In genomic region chr5:34932458-34932806, GRCm38 (mm10) we compare ENCODE assay signal across 10 mouse cellular contexts. TPM values are rescaled to one million over a fixed set of nuclear protein-coding genes. Genes with fewer than 3 reads are reported as not detected.
A peak's percentile ranks its signal among the peaks of the same experiment; 100 is the strongest.
DNase-seq lines count a peak whose midpoint lies in the region; ATAC-seq and TF ChIP-seq lines count a peak whose summit lies in the region.
"Had no signal": no experiment of that assay in that cellular context is flagged by ENCODE, and none has a peak within 500 bp of the region (broad histone marks: within the 10 kb centered on the region; RNA-seq: fewer than 3 reads in every experiment).

No protein-coding gene starts in this region.

- no peak for TF ChIP-seq CTCF in kidney, adult 2 months (conservative IDR thresholded peaks at IDR 0.05; ENCODE audit: insufficient read depth, insufficient read length, low read depth, low read length)

- peak overlapping the region; percentile 62; the same call in 1 of the 2 replicates for H3K27ac ChIP-seq in kidney, adult 2 months (ENCODE audit: insufficient read depth, low read depth, low read length)
- peak overlapping the region; percentile 80 for H3K27ac ChIP-seq in embryonic facial prominence, embryonic 12.5 days
- peak overlapping the region; percentile 72 for H3K27ac ChIP-seq in hindbrain, embryonic 14.5 days

- H3K4me1 ChIP-seq in kidney, adult 2 months (ENCODE audit: control insufficient read depth, insufficient read depth, low read length), result 0 out of 2 replicates have a peak, but pooled peaks cover 5% of the 10 kb centered on the region
- peaks cover 18% of the 10 kb centered on the region for H3K4me1 ChIP-seq in embryonic facial prominence, embryonic 12.5 days
- peaks cover 16% of the 10 kb centered on the region; the same call in 1 of the 2 replicates for H3K4me1 ChIP-seq in hindbrain, embryonic 14.5 days (replicated peaks; ENCODE audit: control insufficient read depth, insufficient read depth, low read length)

- DNase-seq in kidney, adult 2 months, result no peak
- DNase-seq in kidney, postnatal 4 days, result no peak
- DNase-seq in hindbrain, embryonic 14.5 days (ENCODE audit: low spot score), result no peak
- DNase-seq in lung, postnatal 14 days, result peak; percentile 38
- no peak for DNase-seq in urinary bladder, postnatal 25 days (ENCODE audit: low spot score)
- no peak for DNase-seq in cerebellum, adult 11 months
- DNase-seq in left cerebral cortex, adult 11 months (ENCODE audit: low spot score), result no peak
- DNase-seq: adrenal gland, adult 2 months; kidney, adult 18-20 months had no signal

- no peaks in the 10 kb centered on the region for H3K27me3 ChIP-seq in kidney, adult 2 months (replicated peaks; ENCODE audit: control insufficient read depth, insufficient read depth, low read length)
- no peaks in the 10 kb centered on the region for H3K27me3 ChIP-seq in embryonic facial prominence, embryonic 12.5 days
- H3K27me3 ChIP-seq in hindbrain, embryonic 14.5 days (ENCODE audit: control insufficient read depth, insufficient read depth, low read length), result no peaks in the 10 kb centered on the region

- no peak overlapping the region for H3K9ac ChIP-seq in embryonic facial prominence, embryonic 12.5 days
- H3K9ac ChIP-seq in hindbrain, embryonic 14.5 days, result no peak overlapping the region

- no peak for TF ChIP-seq POLR2A in kidney, adult 2 months (IDR thresholded peaks at IDR 0.05; ENCODE audit: low read depth, low read length)

- 35% methylated on average over 4 of the region's 4 CpGs for whole genome bisulfite sequencing in kidney, adult 2 months
- WGBS in embryonic facial prominence, embryonic 12.5 days, result 30% methylated on average over 4 of the region's 4 CpGs
- 21% methylated on average over 4 of the region's 4 CpGs for whole genome bisulfite sequencing in hindbrain, embryonic 14.5 days

- no peak for ATAC-seq in embryonic facial prominence, embryonic 12.5 days (ENCODE audit: insufficient number of reproducible peaks, insufficient read depth, low FRiP score, low TSS enrichment)
- no peak for ATAC-seq in hindbrain, embryonic 14.5 days (ENCODE audit: low FRiP score)

- H3K4me3 ChIP-seq in kidney, adult 2 months (ENCODE audit: insufficient read depth, low read depth, low read length), result no peak overlapping the region
- H3K4me3 ChIP-seq in embryonic facial prominence, embryonic 12.5 days, result no peak overlapping the region
- no peak overlapping the region for H3K4me3 ChIP-seq in hindbrain, embryonic 14.5 days (replicated peaks; ENCODE audit: low read length)

- H3K36me3 ChIP-seq in kidney, adult 2 months (ENCODE audit: control insufficient read depth, insufficient read depth, low read length), result no peaks in the 10 kb centered on the region
- H3K36me3 ChIP-seq in embryonic facial prominence, embryonic 12.5 days, result no peaks in the 10 kb centered on the region
- H3K36me3 ChIP-seq in hindbrain, embryonic 14.5 days (replicated peaks; ENCODE audit: control insufficient read depth, insufficient read depth), result no peaks in the 10 kb centered on the region

- H3K4me2 ChIP-seq in embryonic facial prominence, embryonic 12.5 days (replicated peaks), result no peak overlapping the region
- H3K4me2 ChIP-seq in hindbrain, embryonic 14.5 days (replicated peaks), result no peak overlapping the region

- H3K9me3 ChIP-seq in embryonic facial prominence, embryonic 12.5 days, result no peaks in the 10 kb centered on the region
- H3K9me3 ChIP-seq in hindbrain, embryonic 14.5 days (ENCODE audit: control insufficient read depth, low read length), result no peaks in the 10 kb centered on the region

RNA-seq across cellular contexts. Expression of gene Rgs12, which starts 16.8 kb away (rescaled TPM):
- polyA plus RNA-seq in kidney, adult 2 months (2012; rRNA removed), result 14.1 and 20.7 TPM in 2 replicates
- 55.0 and 56.3 TPM in 2 replicates for polyA plus RNA-seq in embryonic facial prominence, embryonic 12.5 days (2016; fragmentation: Nextera tagmentation; extraction: Ambion mirVana)
- polyA plus RNA-seq in hindbrain, embryonic 14.5 days (2014; fragmentation: Nextera tagmentation; extraction: Ambion mirVana), result 34.1 and 36.5 TPM in 2 replicates

RNA-seq across cellular contexts. Expression of gene Msantd1, which starts 24.6 kb away (rescaled TPM):
- polyA plus RNA-seq in kidney, adult 2 months (2012; rRNA removed), result 1.1 and 1.8 TPM in 2 replicates
- polyA plus RNA-seq in embryonic facial prominence, embryonic 12.5 days (2016; fragmentation: Nextera tagmentation; extraction: Ambion mirVana), result 0.59 and 1.3 TPM in 2 replicates
- polyA plus RNA-seq in hindbrain, embryonic 14.5 days (2014; fragmentation: Nextera tagmentation; extraction: Ambion mirVana), result 2.6 and 5.3 TPM in 2 replicates
